Mouse (Mus musculus): ENCODE data around the gene Elp5. TPM values are rescaled to one million over a fixed set of nuclear protein-coding genes. Genes with fewer than 3 reads are reported as not detected.
A peak's percentile ranks its signal among the peaks of the same experiment; 100 is the strongest.

Elp5 gene
- polyA plus RNA-seq, 1 experiment: 37.8 TPM

GRCm38 (mm10) chr11:69938401-69938979, 43.8 kb downstream of the Elp5 start:
- Histone ChIP-seq H3K36me3 (ENCODE audit: control insufficient read depth, insufficient read depth, low read length) (no peaks in the 10 kb centered on the region), H3K27ac (ENCODE audit: insufficient read depth, low read depth, low read length) (no peak overlapping the region), H3K4me3 (ENCODE audit: low read depth, low read length) (no peak overlapping the region), H3K27me3 (ENCODE audit: control insufficient read depth, insufficient read depth, low read length) (peaks cover 11% of the 10 kb centered on the region; the same call in 1 of the 2 replicates), H3K4me1 (ENCODE audit: control insufficient read depth, insufficient read depth, insufficient read length, low read length) (peaks cover 11% of the 10 kb centered on the region)
- no peak for TF ChIP-seq POLR2A (IDR thresholded peaks at IDR 0.05; ENCODE audit: low read depth, low read length)
- no peak for TF ChIP-seq CTCF (IDR thresholded peaks at IDR 0.05; ENCODE audit: extremely low read depth, insufficient read length, insufficient replicate concordance, low read depth, low read length)
- 39% methylated on average over 9 of the region's 9 CpGs for WGBS

GRCm38 (mm10) chr11:69937834-69938233, 44.5 kb downstream of the Elp5 start:
- H3K36me3 ChIP-seq (ENCODE audit: control insufficient read depth, insufficient read depth, low read length): no peaks in the 10 kb centered on the region
- TF ChIP-seq CTCF (IDR thresholded peaks at IDR 0.05; ENCODE audit: extremely low read depth, insufficient read length, insufficient replicate concordance, low read depth, low read length) (no peak), POLR2A (IDR thresholded peaks at IDR 0.05; ENCODE audit: low read depth, low read length) (no peak)
- peaks cover 11% of the 10 kb centered on the region for H3K4me1 ChIP-seq (ENCODE audit: control insufficient read depth, insufficient read depth, insufficient read length, low read length)
- no peak overlapping the region for H3K27ac ChIP-seq (ENCODE audit: insufficient read depth, low read depth, low read length)
- no peak overlapping the region for H3K4me3 ChIP-seq (ENCODE audit: low read depth, low read length)
- 72% methylated on average over 5 of the region's 5 CpGs for WGBS
- peaks cover 11% of the 10 kb centered on the region; the same call in 1 of the 2 replicates for H3K27me3 ChIP-seq (ENCODE audit: control insufficient read depth, insufficient read depth, low read length)

GRCm38 (mm10) chr11:69937385-69937784, 44.9 kb downstream of the Elp5 start:
- WGBS: 29% methylated on average over 4 of the region's 4 CpGs
- TF ChIP-seq POLR2A (IDR thresholded peaks at IDR 0.05; ENCODE audit: low read depth, low read length) (no peak), CTCF (IDR thresholded peaks at IDR 0.05; ENCODE audit: extremely low read depth, insufficient read length, insufficient replicate concordance, low read depth, low read length) (no peak)
- H3K27ac ChIP-seq (ENCODE audit: insufficient read depth, low read depth, low read length): no peak overlapping the region
- H3K4me3 ChIP-seq (ENCODE audit: low read depth, low read length): no peak overlapping the region
- H3K36me3 ChIP-seq (ENCODE audit: control insufficient read depth, insufficient read depth, low read length): no peaks in the 10 kb centered on the region
- H3K27me3 ChIP-seq (ENCODE audit: control insufficient read depth, insufficient read depth, low read length): peaks cover 11% of the 10 kb centered on the region; the same call in 1 of the 2 replicates
- peaks cover 11% of the 10 kb centered on the region for H3K4me1 ChIP-seq (ENCODE audit: control insufficient read depth, insufficient read depth, insufficient read length, low read length)

GRCm38 (mm10) chr11:69936714-69937347, 45.5 kb downstream of the Elp5 start:
- Histone ChIP-seq H3K36me3 (ENCODE audit: control insufficient read depth, insufficient read depth, low read length) (no peaks in the 10 kb centered on the region), H3K27me3 (ENCODE audit: control insufficient read depth, insufficient read depth, low read length) (peaks cover 11% of the 10 kb centered on the region; the same call in 1 of the 2 replicates), H3K4me3 (ENCODE audit: low read depth, low read length) (no peak overlapping the region), H3K27ac (ENCODE audit: insufficient read depth, low read depth, low read length) (0 out of 2 replicates have a peak overlapping the region, but pooled peaks have one; percentile 13), H3K4me1 (ENCODE audit: control insufficient read depth, insufficient read depth, insufficient read length, low read length) (peaks cover 11% of the 10 kb centered on the region)
- WGBS: 10% methylated on average over 9 of the region's 9 CpGs
- TF ChIP-seq CTCF (IDR thresholded peaks at IDR 0.05; ENCODE audit: extremely low read depth, insufficient read length, insufficient replicate concordance, low read depth, low read length) (no peak), POLR2A (IDR thresholded peaks at IDR 0.05; ENCODE audit: low read depth, low read length) (no peak)

- H3K4me3 ChIP-seq (ENCODE audit: low read depth, low read length): peak overlapping the region; percentile 49
- WGBS: 2% methylated on average over 30 of the region's 30 CpGs
- no peak for TF ChIP-seq CTCF (IDR thresholded peaks at IDR 0.05; ENCODE audit: extremely low read depth, insufficient read length, insufficient replicate concordance, low read depth, low read length)
- TF ChIP-seq POLR2A (IDR thresholded peaks at IDR 0.05; ENCODE audit: low read depth, low read length): no peak
- H3K4me1 ChIP-seq (ENCODE audit: control insufficient read depth, insufficient read depth, insufficient read length, low read length): peaks cover 11% of the 10 kb centered on the region
- no peaks in the 10 kb centered on the region for H3K36me3 ChIP-seq (ENCODE audit: control insufficient read depth, insufficient read depth, low read length)
- H3K27me3 ChIP-seq (ENCODE audit: control insufficient read depth, insufficient read depth, low read length): peaks cover 11% of the 10 kb centered on the region; the same call in 1 of the 2 replicates
- H3K27ac ChIP-seq (ENCODE audit: insufficient read depth, low read depth, low read length): no peak overlapping the region
Measured at GRCm38 (mm10) chr11:69936156-69936555, 46.2 kb downstream of the Elp5 start.

- H3K27ac ChIP-seq (ENCODE audit: insufficient read depth, low read depth, low read length): no peak within 1 kb of the TSS
Measured at GRCm38 (mm10) chr11:69935137-69935879, 47.0 kb downstream of the Elp5 start, which contains the start of gene Ybx2. Ybx2 (plus strand) TSS chr11:69935796.

More at GRCm38 (mm10) chr11:69935137-69935879, 47.0 kb downstream of the Elp5 start, which contains the start of gene Ybx2:
- WGBS: 2% methylated on average over 49 of the region's 62 CpGs
- Histone ChIP-seq H3K36me3 (ENCODE audit: control insufficient read depth, insufficient read depth, low read length) (no peaks in the 10 kb centered on the region), H3K27me3 (ENCODE audit: control insufficient read depth, insufficient read depth, low read length) (peaks cover 11% of the 10 kb centered on the region; the same call in 1 of the 2 replicates), H3K4me3 (ENCODE audit: low read depth, low read length) (peak within 1 kb of the TSS; percentile 49), H3K4me1 (ENCODE audit: control insufficient read depth, insufficient read depth, insufficient read length, low read length) (peaks cover 11% of the 10 kb centered on the region)
- no peak for TF ChIP-seq POLR2A (IDR thresholded peaks at IDR 0.05; ENCODE audit: low read depth, low read length)
- no peak for TF ChIP-seq CTCF (IDR thresholded peaks at IDR 0.05; ENCODE audit: extremely low read depth, insufficient read length, insufficient replicate concordance, low read depth, low read length)
